Mouse (Mus musculus) liver, embryonic 16.5 days (tissue): Measurements from ENCODE around the gene Tcp11l2. TPM values are rescaled to one million over a fixed set of nuclear protein-coding genes. Genes with fewer than 3 reads are reported as not detected.
A peak's percentile ranks its signal among the peaks of the same experiment; 100 is the strongest.

ENCODE experiments used
- ATAC-seq: fragments of 200-750 bp; cut with Nextera tagmentation; 2 replicates; pipeline ENCODE4 v1.8.0; 2017; ENCODE audit warnings: low read depth, mild to moderate bottlenecking, moderate number of reproducible peaks, moderate library complexity
- H3K27ac ChIP-seq: fragments of 300-500 bp; sonication (generic); 2 replicates; pipeline ENCODE4 v1.5.1; 2014; ENCODE audit warnings: mild to moderate bottlenecking, low read length
- H3K27me3 ChIP-seq: fragments of 300-500 bp; sonication (generic); 2 replicates; pipeline ENCODE4 v1.6.1; 2014; ENCODE audit warnings: low read depth, low read length, mixed read lengths; ENCODE audit not compliant: control insufficient read depth, insufficient read depth
- H3K36me3 ChIP-seq: fragments of 300-500 bp; sonication (generic); 2 replicates; pipeline ENCODE4 v1.6.1; 2014; ENCODE audit warnings: mild to moderate bottlenecking; ENCODE audit not compliant: control insufficient read depth, insufficient read depth
- H3K4me1 ChIP-seq: fragments of 300-500 bp; sonication (generic); 2 replicates; pipeline ENCODE4 v1.6.1; 2014; ENCODE audit warnings: low read depth, low read length, mixed read lengths; ENCODE audit not compliant: control insufficient read depth
- H3K4me2 ChIP-seq: fragments of 300-500 bp; sonication (generic); 2 replicates; pipeline ENCODE4 v1.6.1; 2014; ENCODE audit warnings: low read depth, low read length, mixed read lengths
- H3K4me3 ChIP-seq: fragments of 300-500 bp; sonication (generic); 2 replicates; pipeline ENCODE4 v1.5.1; 2014; ENCODE audit warnings: low read depth, mild to moderate bottlenecking, low read length
- H3K9ac ChIP-seq: fragments of 300-500 bp; sonication (generic); 2 replicates; pipeline ENCODE4 v1.6.1; 2014; ENCODE audit warnings: low read depth, low read length
- H3K9me3 ChIP-seq: fragments of 300-500 bp; sonication (generic); replicated peaks from 2 replicates; pipeline ENCODE4 v1.6.1; 2016; ENCODE audit warnings: low read length; ENCODE audit not compliant: control insufficient read depth
- WGBS: fragments of 180-500 bp; shearing (Covaris S2); extraction: QIAGEN DNeasy Blood & Tissue Kit; methylation state at CpG from one replicate; pipeline ENCODE4 v1.1.7; 2014; ENCODE audit not compliant: insufficient replicate concordance; 5-methylcytosine and 5-hydroxymethylcytosine counted together
- polyA plus RNA-seq: library from polyadenylated mRNA; unstranded; fragments of >200 nt; fragmentation: Nextera tagmentation; extraction: Ambion mirVana; gene quantifications from 2 replicates; pipeline ENCODE4 v1.2.1, GENCODE M21; 2015

Gene Tcp11l2
- polyA plus RNA-seq, 1 experiment from 2014 or later = 85.6 TPM

GRCm38 (mm10) chr10:84552477-84552876, 23.9 kb upstream of the Tcp11l2 start:
- H3K36me3 ChIP-seq = no peaks in the 10 kb centered on the region
- no peak overlapping the region for H3K4me3 ChIP-seq
- no peak for ATAC-seq
- WGBS = 68% methylated on average over 2 of the region's 2 CpGs
- no peak overlapping the region for H3K4me2 ChIP-seq
- H3K9me3 ChIP-seq = no peaks in the 10 kb centered on the region
- no peaks in the 10 kb centered on the region; the same call in 1 of the 2 replicates for H3K4me1 ChIP-seq
- H3K27ac ChIP-seq = no peak overlapping the region
- H3K27me3 ChIP-seq = no peaks in the 10 kb centered on the region
- H3K9ac ChIP-seq = no peak overlapping the region

GRCm38 (mm10) chr10:84554291-84555009, 22.0 kb upstream of the Tcp11l2 start:
- Histone ChIP-seq H3K4me3 (no peak overlapping the region), H3K4me2 (no peak overlapping the region), H3K27me3 (no peaks in the 10 kb centered on the region), H3K36me3 (no peaks in the 10 kb centered on the region), H3K9me3 (peaks cover 3% of the 10 kb centered on the region; the same call in 1 of the 2 replicates), H3K9ac (no peak overlapping the region; the same call in 1 of the 2 replicates), H3K4me1 (no peaks in the 10 kb centered on the region), H3K27ac (peak overlapping the region; percentile 44; the same call in 1 of the 2 replicates)
- ATAC-seq = no peak
- WGBS = 27% methylated on average over 6 of the region's 6 CpGs

- WGBS = 26% methylated on average over 2 of the region's 2 CpGs
Measured at GRCm38 (mm10) chr10:84556120-84556519, 20.3 kb upstream of the Tcp11l2 start.

GRCm38 (mm10) chr10:84558511-84558910, 17.9 kb upstream of the Tcp11l2 start:
- 71% methylated on average over 1 of the region's 1 CpGs for WGBS

More at GRCm38 (mm10) chr10:84556120-84556519, 20.3 kb upstream of the Tcp11l2 start:
- peaks cover 3% of the 10 kb centered on the region; the same call in 1 of the 2 replicates for H3K9me3 ChIP-seq
- no peaks in the 10 kb centered on the region for H3K4me1 ChIP-seq
- no peaks in the 10 kb centered on the region for H3K36me3 ChIP-seq
- no peak overlapping the region for H3K4me3 ChIP-seq
- no peak overlapping the region for H3K27ac ChIP-seq
- ATAC-seq = no peak
- no peaks in the 10 kb centered on the region for H3K27me3 ChIP-seq
- H3K9ac ChIP-seq = no peak overlapping the region
- H3K4me2 ChIP-seq = no peak overlapping the region

DNA sequence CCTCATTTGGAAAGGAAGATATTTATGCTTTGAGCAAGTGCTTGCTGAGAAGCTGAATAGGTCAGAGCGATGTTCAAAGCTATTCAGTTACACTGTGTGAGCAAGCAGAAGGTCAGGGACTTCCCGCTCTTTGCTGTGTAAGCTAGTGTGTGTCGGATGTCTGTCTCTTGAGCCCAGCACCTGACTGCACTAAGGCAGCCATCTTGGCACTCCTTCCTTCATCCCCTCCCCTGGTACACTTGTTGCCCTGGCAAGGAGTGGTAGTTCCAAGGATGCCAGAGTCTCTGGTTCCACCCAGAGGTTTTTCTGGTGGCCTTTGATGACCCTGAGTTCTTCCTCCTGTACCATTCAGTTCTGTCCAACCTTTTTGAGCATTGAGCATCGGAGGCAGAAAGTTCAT, 16.4 kb upstream of the Tcp11l2 start:
- H3K27ac ChIP-seq = no peak overlapping the region
- WGBS = 68% methylated on average over 4 of the region's 4 CpGs
- no peak for ATAC-seq

More at GRCm38 (mm10) chr10:84558511-84558910, 17.9 kb upstream of the Tcp11l2 start:
- Histone ChIP-seq H3K27me3 (no peaks in the 10 kb centered on the region), H3K9ac (no peak overlapping the region), H3K4me2 (no peak overlapping the region), H3K4me3 (no peak overlapping the region), H3K36me3 (no peaks in the 10 kb centered on the region), H3K9me3 (peaks cover 3% of the 10 kb centered on the region; the same call in 1 of the 2 replicates), H3K27ac (no peak overlapping the region), H3K4me1 (peaks cover 4% of the 10 kb centered on the region)
- ATAC-seq = no peak

DNA sequence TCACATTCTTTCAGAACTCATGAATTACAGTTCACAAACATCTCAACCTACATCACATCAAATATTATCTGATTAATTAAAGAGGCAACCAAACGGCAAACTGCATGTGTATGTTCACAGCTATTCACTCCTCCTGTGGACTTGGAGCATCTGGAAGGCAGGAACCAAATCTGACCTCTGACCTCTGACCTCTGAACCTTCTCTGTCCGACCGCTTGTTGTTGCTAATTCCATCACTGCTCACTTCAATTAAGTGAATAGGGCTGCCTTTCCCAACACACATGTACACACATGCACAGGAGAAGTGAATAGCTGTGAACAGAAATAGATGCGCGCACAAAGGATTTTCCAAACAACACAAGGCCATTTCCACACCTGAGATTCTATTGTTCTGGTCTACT, 14.3 kb upstream of the Tcp11l2 start:
- H3K4me3 ChIP-seq = no peak overlapping the region
- no peaks in the 10 kb centered on the region for H3K27me3 ChIP-seq
- H3K4me2 ChIP-seq = no peak overlapping the region
- no peak overlapping the region for H3K27ac ChIP-seq
- H3K9me3 ChIP-seq = peaks cover 3% of the 10 kb centered on the region; the same call in 1 of the 2 replicates
- no peak for ATAC-seq
- H3K9ac ChIP-seq = no peak overlapping the region
- H3K36me3 ChIP-seq = no peaks in the 10 kb centered on the region
- WGBS = 69% methylated on average over 5 of the region's 5 CpGs
- H3K4me1 ChIP-seq = peaks cover 4% of the 10 kb centered on the region

More for the DNA sequence above, 16.4 kb upstream of the Tcp11l2 start:
- Histone ChIP-seq H3K4me2 (no peak overlapping the region), H3K9me3 (peaks cover 3% of the 10 kb centered on the region; the same call in 1 of the 2 replicates), H3K4me1 (peaks cover 4% of the 10 kb centered on the region), H3K27me3 (no peaks in the 10 kb centered on the region), H3K9ac (no peak overlapping the region), H3K4me3 (no peak overlapping the region), H3K36me3 (no peaks in the 10 kb centered on the region)

- Histone ChIP-seq H3K27me3 (no peaks in the 10 kb centered on the region), H3K9ac (no peak overlapping the region), H3K4me3 (no peak overlapping the region), H3K4me1 (peaks cover 4% of the 10 kb centered on the region), H3K27ac (no peak overlapping the region), H3K4me2 (no peak overlapping the region), H3K36me3 (no peaks in the 10 kb centered on the region), H3K9me3 (peaks cover 3% of the 10 kb centered on the region; the same call in 1 of the 2 replicates)
- ATAC-seq = peak; percentile 77
- WGBS = 56% methylated on average over 13 of the region's 13 CpGs
Measured at GRCm38 (mm10) chr10:84562567-84563554, 13.6 kb upstream of the Tcp11l2 start.

GRCm38 (mm10) chr10:84564427-84564826, 12.0 kb upstream of the Tcp11l2 start:
- Histone ChIP-seq H3K4me1 (peaks cover 4% of the 10 kb centered on the region), H3K27ac (no peak overlapping the region), H3K36me3 (no peaks in the 10 kb centered on the region), H3K27me3 (no peaks in the 10 kb centered on the region), H3K4me2 (no peak overlapping the region), H3K9ac (no peak overlapping the region), H3K9me3 (no peaks in the 10 kb centered on the region), H3K4me3 (no peak overlapping the region)
- WGBS = 70% methylated on average over 8 of the region's 8 CpGs
- no peak for ATAC-seq
